Mouse (Mus musculus): ENCODE results near the gene Psg21. TPM values are rescaled to one million over a fixed set of nuclear protein-coding genes. Genes with fewer than 3 reads are reported as not detected.
"Not testable (repeated sequence)": the region's sequence is repeated elsewhere in the genome, so short reads cannot be mapped to it uniquely, and the experiment has no call there.

Psg21 gene
- polyA plus RNA-seq (2016; fragmentation: Nextera tagmentation; extraction: Ambion mirVana), result not detected in 2 replicates

DNA sequence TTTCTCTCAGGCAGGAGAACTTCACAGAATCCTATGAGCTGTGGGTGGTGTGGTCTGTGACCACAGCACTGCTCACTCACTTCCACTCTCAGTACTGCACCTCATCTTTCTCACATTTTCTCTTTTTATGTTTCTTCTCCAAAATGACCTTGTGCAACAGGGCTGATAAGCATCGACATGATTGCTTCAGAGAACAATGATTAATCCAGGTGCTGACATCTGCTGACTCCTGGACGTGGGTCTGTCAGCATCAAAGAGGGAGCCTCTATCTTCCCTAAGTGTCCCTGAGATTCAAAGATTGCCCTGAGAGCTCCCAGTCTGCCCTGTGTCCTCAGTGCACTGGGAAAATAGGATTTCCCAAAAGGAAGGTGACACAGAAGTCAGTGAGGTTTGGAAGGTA lies at the start of gene Psg21:
Gene Psg21 (minus strand): TSS at position 101 of the 400 bp plus-strand sequence.
- H3K4me1 ChIP-seq; H3K4me2 ChIP-seq (replicated peaks); H3K27me3 ChIP-seq; H3K9me3 ChIP-seq (replicated peaks); ATAC-seq (ENCODE audit: low FRiP score); H3K36me3 ChIP-seq; H3K27ac ChIP-seq; H3K9ac ChIP-seq; H3K4me3 ChIP-seq: not testable (repeated sequence)
- WGBS, result 72% methylated on average over 2 of the region's 2 CpGs

DNA sequence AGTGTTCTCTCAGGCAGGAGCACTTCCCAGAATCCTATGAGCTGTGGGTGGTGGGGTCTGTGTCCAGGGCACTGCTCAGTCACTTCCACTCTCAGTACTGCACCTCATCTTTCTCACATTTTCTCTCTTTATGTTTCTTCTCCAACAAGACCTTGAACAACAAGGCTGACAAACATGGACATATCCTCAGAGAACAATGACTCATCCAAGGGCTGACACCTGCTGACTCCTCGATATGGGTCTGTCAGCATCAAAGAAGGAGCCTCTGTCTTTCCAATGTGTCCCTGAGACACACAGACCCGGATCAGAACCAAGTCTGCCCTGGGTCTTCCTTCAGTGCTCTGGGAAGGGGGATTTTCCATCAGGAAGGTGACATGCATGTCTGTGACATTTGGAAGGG lies 29.6 kb upstream of the Psg21 start, which contains the start of gene Psg20:
Gene Psg20 (minus strand): TSS at position 101 of the 400 bp plus-strand sequence.
- Histone ChIP-seq H3K4me1 (no peaks in the 10 kb centered on the region), H3K27ac (no peak within 1 kb of the TSS), H3K27me3 (no peaks in the 10 kb centered on the region), H3K9ac (no peak within 1 kb of the TSS), H3K36me3 (no peaks in the 10 kb centered on the region), H3K9me3 (replicated peaks) (no peaks in the 10 kb centered on the region), H3K4me3 (no peak within 1 kb of the TSS), H3K4me2 (replicated peaks) (no peak within 1 kb of the TSS)
- WGBS, result 80% methylated on average over 2 of the region's 2 CpGs
- no peak for ATAC-seq (ENCODE audit: low FRiP score)

DNA sequence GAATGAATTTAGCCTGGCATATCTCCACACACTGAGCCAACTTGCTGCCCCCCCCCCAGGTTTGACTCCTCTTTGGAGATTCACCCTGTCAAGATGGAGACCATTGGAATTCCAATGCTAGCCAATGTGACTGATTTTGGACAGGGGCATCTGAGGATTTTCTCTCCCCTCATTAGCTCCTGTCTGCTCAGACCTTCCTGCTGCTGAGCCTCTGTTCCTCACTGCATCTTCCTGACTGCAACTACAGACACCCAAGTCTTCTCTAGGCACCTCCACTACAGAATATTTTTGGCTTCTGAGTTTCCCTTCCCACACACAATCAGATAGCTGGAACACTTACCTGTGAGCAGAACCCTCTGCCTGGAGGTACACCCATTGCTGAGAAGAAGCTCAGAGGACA lies 29.1 kb upstream of the Psg21 start:
- ATAC-seq (ENCODE audit: low FRiP score), result no peak
- Histone ChIP-seq H3K27ac (no peak overlapping the region), H3K9ac (no peak overlapping the region), H3K4me3 (no peak overlapping the region), H3K4me2 (replicated peaks) (no peak overlapping the region), H3K9me3 (replicated peaks) (no peaks in the 10 kb centered on the region), H3K27me3 (no peaks in the 10 kb centered on the region), H3K36me3 (no peaks in the 10 kb centered on the region), H3K4me1 (no peaks in the 10 kb centered on the region)

DNA sequence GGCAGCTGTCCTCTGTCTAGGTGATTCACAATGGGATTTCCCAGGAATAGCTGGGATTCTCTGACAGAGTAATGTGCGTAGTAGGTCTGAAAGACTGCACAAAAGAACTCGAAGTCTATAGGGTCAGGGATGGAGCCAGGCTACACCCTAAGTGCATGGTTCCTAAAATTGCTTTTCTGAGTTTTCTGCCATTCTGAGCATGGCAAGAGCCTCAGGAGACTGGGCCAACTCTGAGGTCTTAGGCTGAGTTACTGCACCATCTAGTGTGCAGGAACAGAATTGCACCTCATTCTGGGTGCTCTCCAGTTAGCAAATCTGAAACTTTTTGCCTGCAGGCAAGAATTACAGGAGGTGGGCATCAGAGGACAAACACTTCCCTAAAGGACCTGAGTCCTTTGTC lies 23.2 kb upstream of the Psg21 start:
- WGBS, result 49% methylated on average over 2 of the region's 2 CpGs
- no peak for ATAC-seq (ENCODE audit: low FRiP score)

DNA sequence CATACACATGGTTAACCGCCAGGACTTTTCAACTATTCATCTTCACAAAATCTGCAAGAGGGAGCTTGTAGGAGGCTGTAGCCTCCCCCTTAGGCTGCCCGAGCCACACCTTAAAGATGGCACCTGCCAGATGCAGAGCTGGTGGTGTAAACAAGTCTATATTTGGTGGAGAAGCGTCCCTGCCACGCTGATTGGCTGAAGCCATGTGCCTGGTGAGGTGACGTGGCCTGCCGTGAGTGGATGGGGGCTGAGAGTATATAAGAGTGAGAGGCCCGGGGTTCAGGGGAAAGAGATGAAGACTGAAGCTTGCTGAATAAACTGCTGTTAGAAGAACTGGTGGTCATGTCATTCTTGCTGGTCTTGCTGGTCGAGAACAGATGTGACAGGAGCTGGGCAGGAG lies 29.6 kb downstream of the Psg21 start:
- H3K27me3 ChIP-seq; H3K9ac ChIP-seq; H3K4me2 ChIP-seq (replicated peaks); ATAC-seq (ENCODE audit: low FRiP score); H3K27ac ChIP-seq; H3K9me3 ChIP-seq (replicated peaks); H3K36me3 ChIP-seq; H3K4me3 ChIP-seq; H3K4me1 ChIP-seq: not testable (repeated sequence)
- WGBS, result 81% methylated on average over 8 of the region's 8 CpGs

More for the DNA sequence above, 23.2 kb upstream of the Psg21 start:
- no peaks in the 10 kb centered on the region for H3K27me3 ChIP-seq
- H3K9me3 ChIP-seq (replicated peaks), result no peaks in the 10 kb centered on the region
- H3K4me1 ChIP-seq, result no peaks in the 10 kb centered on the region
- H3K4me3 ChIP-seq, result no peak overlapping the region
- no peak overlapping the region for H3K4me2 ChIP-seq (replicated peaks)
- no peak overlapping the region for H3K27ac ChIP-seq
- no peak overlapping the region for H3K9ac ChIP-seq
- no peaks in the 10 kb centered on the region for H3K36me3 ChIP-seq

DNA sequence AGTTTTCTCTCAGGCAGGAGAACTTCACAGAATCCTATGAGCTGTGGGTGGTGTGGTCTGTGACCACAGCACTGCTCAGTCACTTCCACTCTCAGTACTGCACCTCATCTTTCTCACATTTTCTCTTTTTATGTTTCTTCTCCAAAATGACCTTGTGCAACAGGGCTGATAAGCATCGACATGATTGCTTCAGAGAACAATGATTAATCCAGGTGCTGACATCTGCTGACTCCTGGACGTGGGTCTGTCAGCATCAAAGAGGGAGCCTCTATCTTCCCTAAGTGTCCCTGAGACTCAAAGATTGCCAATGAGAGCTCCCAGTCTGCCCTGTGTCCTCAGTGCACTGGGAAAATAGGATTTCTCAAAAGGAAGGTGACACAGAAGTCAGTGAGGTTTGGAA lies 40.1 kb downstream of the Psg21 start, which contains the start of gene Psg23:
Gene Psg23 (minus strand): TSS at position 101 of the 400 bp plus-strand sequence.
- 66% methylated on average over 2 of the region's 2 CpGs for WGBS
- ATAC-seq (ENCODE audit: low FRiP score), result not testable (repeated sequence)

More for the DNA sequence above, 40.1 kb downstream of the Psg21 start, which contains the start of gene Psg23:
- not testable (repeated sequence) for H3K27me3 ChIP-seq; H3K27ac ChIP-seq; H3K36me3 ChIP-seq; H3K4me3 ChIP-seq; H3K4me2 ChIP-seq (replicated peaks); H3K9ac ChIP-seq; H3K9me3 ChIP-seq (replicated peaks); H3K4me1 ChIP-seq

Other genes starting within 250 kb of the Psg21 start
- gene Psg28, start 224.7 kb downstream of the Psg21 start, polyA plus RNA-seq (2016; fragmentation: Nextera tagmentation; extraction: Ambion mirVana), result not detected in 2 replicates
- not detected in 2 replicates for gene Psg26, start 172.5 kb downstream of the Psg21 start, polyA plus RNA-seq (2016; fragmentation: Nextera tagmentation; extraction: Ambion mirVana)
- gene Psg25, start 124.5 kb downstream of the Psg21 start, polyA plus RNA-seq (2016; fragmentation: Nextera tagmentation; extraction: Ambion mirVana), result not detected in 2 replicates
- not detected in 2 replicates for gene Psg27, start 89.4 kb downstream of the Psg21 start, polyA plus RNA-seq (2016; fragmentation: Nextera tagmentation; extraction: Ambion mirVana)
- not detected in 2 replicates for gene Psg23, start 40.2 kb downstream of the Psg21 start, polyA plus RNA-seq (2016; fragmentation: Nextera tagmentation; extraction: Ambion mirVana)
- gene Psg20, start 29.5 kb upstream of the Psg21 start, polyA plus RNA-seq (2016; fragmentation: Nextera tagmentation; extraction: Ambion mirVana), result not detected in 2 replicates
- not detected in 2 replicates for gene Psg22, start 61.4 kb upstream of the Psg21 start, polyA plus RNA-seq (2016; fragmentation: Nextera tagmentation; extraction: Ambion mirVana)
- gene Psg19, start 141.8 kb upstream of the Psg21 start, polyA plus RNA-seq (2016; fragmentation: Nextera tagmentation; extraction: Ambion mirVana), result not detected in 2 replicates
- not detected in 2 replicates for gene Psg17, start 164.9 kb upstream of the Psg21 start, polyA plus RNA-seq (2016; fragmentation: Nextera tagmentation; extraction: Ambion mirVana)
- 0.27 and 0.45 TPM in 2 replicates for gene Mill2, start 183.2 kb upstream of the Psg21 start, polyA plus RNA-seq (2016; fragmentation: Nextera tagmentation; extraction: Ambion mirVana)
- 2.9 and 3.8 TPM in 2 replicates for gene Pglyrp1, start 214.6 kb upstream of the Psg21 start, polyA plus RNA-seq (2016; fragmentation: Nextera tagmentation; extraction: Ambion mirVana)